Mouse (Mus musculus) cerebellum, adult 2 months (tissue): ENCODE data around the gene Dgka. TPM values are rescaled to one million over a fixed set of nuclear protein-coding genes. Genes with fewer than 3 reads are reported as not detected.
"Not testable (repeated sequence)": the region's sequence is repeated elsewhere in the genome, so short reads cannot be mapped to it uniquely, and the experiment has no call there.

Experiments
- DNase-seq, 2 experiments: peaks; one replicate each; pipeline ENCODE4 v3.0.0; 2021
- H3K27ac ChIP-seq: fragments of 200-500 bp; 2 replicates; pipeline ENCODE4 v1.5.1; 2012; ENCODE audit warnings: low read length, control low read depth, inconsistent platforms; ENCODE audit not compliant: insufficient read depth
- H3K27me3 ChIP-seq: fragments of 200-500 bp; 2 replicates; pipeline ENCODE4 v1.6.1; 2012; ENCODE audit warnings: inconsistent platforms, mild to moderate bottlenecking, low read length, moderate library complexity; ENCODE audit not compliant: control insufficient read depth, insufficient read depth
- H3K4me1 ChIP-seq: fragments of 200-500 bp; 2 replicates; pipeline ENCODE4 v1.6.1; 2011; ENCODE audit warnings: low read length; ENCODE audit not compliant: control insufficient read depth, insufficient read depth
- H3K4me3 ChIP-seq: fragments of 200-500 bp; replicated peaks from 2 replicates; pipeline ENCODE3; 2011; ENCODE audit warnings: mild to moderate bottlenecking, low read depth, low read length, control low read depth; ENCODE audit not compliant: insufficient read depth
- CTCF ChIP-seq: fragments of 200-500 bp; IDR thresholded peaks from 2 replicates; pipeline ENCODE4 v1.5.1; 2011; ENCODE audit warnings: low read depth, mild to moderate bottlenecking, control low read depth, low read length, moderate library complexity, borderline replicate concordance; ENCODE audit not compliant: insufficient read depth
- POLR2A ChIP-seq: fragments of 200-500 bp; IDR thresholded peaks from 2 replicates; pipeline ENCODE4 v1.6.1; 2011; ENCODE audit warnings: low read length, control low read depth, borderline replicate concordance; ENCODE audit not compliant: insufficient read depth
- WGBS: fragments of 180-500 bp; shearing (Covaris S2); methylation state at CpG from one replicate; pipeline ENCODE4 v1.1.7; 2018; 5-methylcytosine and 5-hydroxymethylcytosine counted together
- polyA plus RNA-seq: library from polyadenylated mRNA; depleted of rRNA; stranded (reverse); fragments of >200 nt; gene quantifications from 2 replicates; pipeline ENCODE4 v1.2.3, GENCODE M21; 2012

The Dgka gene
- polyA plus RNA-seq, 1 experiment, result 16.0 TPM

DNA sequence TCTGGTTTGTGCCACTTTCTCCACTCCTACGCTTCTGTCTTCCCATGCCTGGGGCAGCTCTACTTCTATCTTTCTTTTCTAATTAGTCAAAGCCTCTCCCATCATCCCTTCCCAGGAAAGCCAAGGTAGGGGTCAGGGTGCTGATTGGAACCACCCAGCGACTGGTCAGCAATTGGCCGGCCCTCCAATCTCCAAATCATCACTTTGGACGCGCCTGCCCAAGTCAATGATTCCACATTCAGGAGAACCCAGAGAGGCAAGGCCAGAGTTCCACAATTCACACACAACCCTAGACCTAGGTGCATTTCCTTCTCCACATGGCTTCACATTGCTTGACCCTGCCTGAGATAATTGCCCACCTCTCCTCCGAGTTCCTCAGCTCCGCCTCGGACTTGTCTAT is 444 bp downstream of the Dgka start:
- H3K4me3 ChIP-seq, result peak overlapping the region; percentile 95
- TF ChIP-seq CTCF, result no peak
- no peak for TF ChIP-seq POLR2A
- peaks cover 4% of the 10 kb centered on the region; the same call in 1 of the 2 replicates for H3K4me1 ChIP-seq
- DNase-seq, result no peak
- no peak overlapping the region for H3K27ac ChIP-seq
- WGBS, result 38% methylated on average over 8 of the region's 8 CpGs
- no peaks in the 10 kb centered on the region for H3K27me3 ChIP-seq

DNA sequence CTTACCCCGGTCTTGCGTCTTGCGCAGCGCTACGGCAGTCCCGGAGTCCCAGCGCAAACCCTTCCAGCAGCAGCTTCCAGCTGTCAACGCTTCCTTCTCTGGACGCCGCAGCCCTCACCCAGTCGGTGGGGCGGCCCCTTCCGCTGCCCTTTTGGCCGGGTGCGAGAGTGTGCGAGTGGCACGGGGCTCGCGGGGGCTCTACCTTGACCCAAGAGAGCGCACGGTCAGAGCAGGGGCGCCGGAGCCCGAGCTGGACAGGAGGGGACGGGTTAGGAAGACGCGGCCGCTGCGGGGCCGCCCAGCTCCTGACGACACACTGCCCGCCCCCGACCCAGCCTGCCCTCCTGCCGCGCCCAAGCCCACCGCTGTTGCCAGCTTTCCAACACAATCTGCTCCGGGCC is 864 bp downstream of the Dgka start:
- Histone ChIP-seq H3K4me1 (peaks cover 4% of the 10 kb centered on the region; the same call in 1 of the 2 replicates), H3K27me3 (no peaks in the 10 kb centered on the region), H3K27ac (peak overlapping the region; percentile 15), H3K4me3 (peak overlapping the region; percentile 95)
- 0% methylated on average over 37 of the region's 37 CpGs for WGBS
- DNase-seq, result peak; percentile 40 to 70
- TF ChIP-seq POLR2A, result no peak; the same call in 1 of the 2 replicates
- TF ChIP-seq CTCF, result no peak

DNA sequence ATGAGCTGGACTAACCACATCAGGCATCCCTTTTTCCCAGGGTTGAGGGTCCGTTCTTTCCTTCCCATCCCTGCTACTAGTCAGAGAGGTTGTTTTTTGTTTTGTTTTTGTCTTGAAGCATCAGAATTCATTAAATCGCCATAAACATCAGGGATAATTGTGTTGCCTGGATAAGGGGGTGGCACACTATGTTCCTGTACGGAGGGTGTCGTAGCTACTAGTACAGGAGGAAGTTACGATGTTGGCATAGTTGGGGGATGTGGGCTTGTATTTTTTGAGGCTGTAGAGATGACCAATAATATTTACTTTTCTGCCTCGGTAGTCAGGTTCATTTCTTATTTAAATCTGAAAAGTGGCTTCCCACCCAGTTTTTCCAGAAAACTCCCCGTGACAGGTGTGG is 1.4 kb downstream of the Dgka start:
- DNase-seq, result no peak
- H3K4me1 ChIP-seq, result peaks cover 4% of the 10 kb centered on the region; the same call in 1 of the 2 replicates
- peak overlapping the region; percentile 95 for H3K4me3 ChIP-seq
- H3K27me3 ChIP-seq, result no peaks in the 10 kb centered on the region
- 4% methylated on average over 7 of the region's 7 CpGs for WGBS
- no peak for TF ChIP-seq POLR2A
- no peak for TF ChIP-seq CTCF
- H3K27ac ChIP-seq, result no peak overlapping the region

DNA sequence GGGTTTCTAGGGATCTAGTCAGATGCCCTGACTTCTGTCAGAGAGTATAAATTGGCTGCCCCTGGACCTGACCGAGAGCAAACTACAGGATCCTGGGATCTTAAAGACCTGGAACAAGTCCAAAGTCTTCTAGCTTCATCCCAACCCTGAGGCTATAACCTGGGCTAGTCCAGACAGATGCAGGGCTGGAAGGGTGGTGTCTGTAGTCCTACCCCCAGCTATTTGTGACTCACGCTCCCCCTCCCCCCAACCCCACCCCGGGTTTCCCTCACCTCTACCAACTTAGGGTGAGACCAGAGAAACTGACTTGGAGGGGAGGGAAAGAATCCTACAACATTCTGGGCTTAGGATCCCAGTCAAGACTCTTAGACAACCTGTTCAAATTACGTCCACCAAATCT is 2.0 kb downstream of the Dgka start:
- WGBS, result 37% methylated on average over 4 of the region's 4 CpGs
- TF ChIP-seq POLR2A, result no peak
- no peak for TF ChIP-seq CTCF
- no peak overlapping the region for H3K4me3 ChIP-seq
- H3K4me1 ChIP-seq, result peaks cover 4% of the 10 kb centered on the region; the same call in 1 of the 2 replicates
- DNase-seq, result no peak
- no peak overlapping the region for H3K27ac ChIP-seq
- H3K27me3 ChIP-seq, result no peaks in the 10 kb centered on the region

DNA sequence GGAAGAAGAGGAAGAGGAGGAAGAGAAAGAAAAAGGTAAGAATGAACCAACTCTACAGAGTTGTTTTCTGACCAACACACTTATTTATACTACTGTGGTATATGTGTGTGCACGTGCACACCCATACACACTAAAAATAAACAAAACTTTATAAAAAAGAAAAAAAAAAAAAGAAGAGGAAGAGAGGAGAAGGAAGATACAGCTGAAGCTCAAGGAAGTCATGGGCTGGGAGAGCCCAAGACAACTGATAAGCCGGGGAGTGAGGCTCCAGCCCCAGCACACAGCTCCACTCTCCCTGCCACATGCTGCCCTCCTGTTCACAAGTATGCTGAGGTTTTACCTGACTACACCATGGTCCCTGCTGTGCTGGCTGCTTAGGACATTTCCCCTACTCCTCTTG is 4.4 kb downstream of the Dgka start:
- H3K27ac ChIP-seq, result no peak overlapping the region
- 88% methylated on average over 2 of the region's 2 CpGs for WGBS
- H3K4me3 ChIP-seq, result no peak overlapping the region
- no peak for DNase-seq
- H3K4me1 ChIP-seq, result peaks cover 4% of the 10 kb centered on the region
- H3K27me3 ChIP-seq, result no peaks in the 10 kb centered on the region; the same call in 1 of the 2 replicates
- TF ChIP-seq POLR2A, result no peak
- no peak for TF ChIP-seq CTCF

DNA sequence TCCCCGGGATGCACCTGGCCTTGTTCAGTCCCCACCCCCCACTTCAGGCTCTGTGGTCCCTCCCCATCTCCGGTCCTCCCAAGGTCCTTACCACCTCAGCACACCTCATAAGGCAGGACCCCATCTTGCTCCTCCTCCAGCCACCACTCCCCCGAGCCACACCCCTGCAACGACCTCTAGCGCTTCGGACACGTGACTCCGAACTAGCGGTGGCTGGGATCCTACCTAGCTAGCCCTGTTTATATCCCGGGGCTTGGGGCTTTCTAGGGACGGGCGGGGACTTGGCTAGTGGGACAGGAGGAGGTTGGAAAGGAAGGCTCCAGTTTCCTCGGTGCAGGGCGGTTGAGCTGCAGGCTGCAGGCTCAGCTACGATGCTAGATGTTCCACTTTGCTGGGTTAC is 7.2 kb downstream of the Dgka start:
- Histone ChIP-seq H3K4me1 (no peaks in the 10 kb centered on the region; the same call in 1 of the 2 replicates), H3K27me3 (no peaks in the 10 kb centered on the region; the same call in 1 of the 2 replicates), H3K27ac (no peak overlapping the region), H3K4me3 (no peak overlapping the region)
- 13% methylated on average over 15 of the region's 15 CpGs for WGBS
- TF ChIP-seq POLR2A (no peak), CTCF (no peak)
- no peak for DNase-seq

DNA sequence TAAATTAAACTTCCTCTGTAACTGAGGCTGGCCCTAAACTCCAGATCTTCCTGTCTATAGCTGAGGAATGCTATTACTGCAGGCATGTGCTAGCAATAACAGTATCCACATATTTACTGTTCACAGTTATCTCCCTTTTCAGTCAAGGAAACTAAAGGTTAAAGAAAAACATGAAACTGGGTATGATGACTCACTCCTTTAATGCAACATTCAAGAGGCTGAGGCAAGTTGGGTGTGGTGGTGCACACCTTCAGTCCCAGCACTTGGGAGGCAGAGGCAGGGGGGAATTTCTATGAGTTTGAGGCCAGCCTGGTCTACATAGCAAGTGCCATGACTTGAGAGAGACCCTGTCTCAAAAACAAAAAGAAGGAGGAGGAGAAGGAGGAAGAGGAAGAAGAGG is 12.7 kb downstream of the Dgka start:
- no peak for DNase-seq
- H3K27ac ChIP-seq, result no peak overlapping the region
- no peaks in the 10 kb centered on the region for H3K4me1 ChIP-seq
- H3K27me3 ChIP-seq, result no peaks in the 10 kb centered on the region; the same call in 1 of the 2 replicates
- no peak for TF ChIP-seq CTCF
- no peak overlapping the region for H3K4me3 ChIP-seq

DNA sequence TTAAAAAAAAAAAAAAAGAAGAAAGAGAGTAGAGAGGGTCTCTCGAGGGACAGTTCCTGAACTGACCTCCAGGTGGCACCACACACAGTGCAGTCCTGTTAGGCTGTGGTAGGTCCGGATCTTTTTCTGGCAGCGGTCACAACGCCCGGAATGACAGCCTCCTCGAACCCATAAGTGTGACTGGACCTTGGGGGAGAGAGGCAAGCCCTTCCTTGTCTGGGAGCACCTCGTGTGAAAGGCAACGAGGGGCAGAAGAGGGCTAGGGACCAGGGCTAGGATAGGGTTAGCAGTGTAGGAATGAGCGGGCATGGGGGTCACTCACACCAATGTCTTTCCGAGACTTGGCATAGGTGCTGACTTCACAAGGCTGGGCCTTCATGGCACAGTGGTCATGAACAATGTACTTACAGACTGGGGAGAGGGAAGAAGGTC is 13.6 kb downstream of the Dgka start:
- Histone ChIP-seq H3K27ac (no peak overlapping the region), H3K4me1 (no peaks in the 10 kb centered on the region), H3K4me3 (peak overlapping the region; percentile 35), H3K27me3 (no peaks in the 10 kb centered on the region)
- TF ChIP-seq CTCF (peak; percentile 84), POLR2A (no peak)
- WGBS, result 11% methylated on average over 10 of the region's 10 CpGs
- peak; percentile 67 to 77 for DNase-seq

DNA sequence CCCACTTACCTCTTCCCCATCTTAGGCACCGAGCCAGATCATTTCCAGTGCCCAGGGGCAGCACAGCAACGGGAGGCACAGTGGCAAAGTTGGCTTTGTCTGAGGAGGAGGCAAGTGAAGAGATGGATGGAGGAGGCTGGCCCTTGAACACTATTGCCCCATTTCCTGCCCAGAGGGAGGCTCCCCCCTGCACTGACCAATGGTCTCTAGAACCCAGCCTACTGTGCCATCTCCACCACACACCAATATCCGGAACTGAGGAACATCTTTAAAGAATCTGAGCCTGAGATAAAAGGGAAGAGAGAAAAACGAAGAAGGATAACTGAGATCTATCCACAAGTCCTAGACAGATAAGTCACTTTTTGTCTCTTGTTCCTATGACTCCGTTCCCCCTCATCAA is 16.6 kb downstream of the Dgka start:
- no peak for TF ChIP-seq CTCF
- TF ChIP-seq POLR2A, result no peak
- no peak for DNase-seq
- 76% methylated on average over 5 of the region's 5 CpGs for WGBS
- H3K4me3 ChIP-seq, result no peak overlapping the region
- H3K27ac ChIP-seq, result no peak overlapping the region
- H3K27me3 ChIP-seq, result no peaks in the 10 kb centered on the region
- H3K4me1 ChIP-seq, result no peaks in the 10 kb centered on the region

DNA sequence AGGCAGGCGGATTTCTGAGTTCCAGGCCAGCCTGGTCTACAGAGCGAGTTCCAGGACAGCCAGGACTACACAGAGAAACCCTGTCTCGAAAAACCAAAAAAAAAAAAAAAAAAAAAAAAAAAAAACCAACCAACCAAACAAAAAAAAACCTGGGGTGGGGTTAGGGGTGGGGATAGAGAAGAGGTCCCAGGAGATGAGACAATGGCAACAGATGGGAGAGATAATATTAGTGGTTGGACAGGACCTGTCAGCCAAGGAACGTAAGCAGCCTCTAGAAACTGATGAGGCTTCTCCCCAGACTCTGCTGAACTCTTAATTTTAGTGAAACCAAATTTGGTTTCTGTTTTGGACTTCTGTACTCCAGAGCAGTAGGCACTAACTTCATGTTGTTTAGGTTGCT is 19.2 kb downstream of the Dgka start:
- not testable (repeated sequence) for DNase-seq, H3K4me3 ChIP-seq, H3K4me1 ChIP-seq, H3K27ac ChIP-seq, H3K27me3 ChIP-seq
- 78% methylated on average over 4 of the region's 4 CpGs for WGBS
